Mouse (Mus musculus) spleen, adult 2 months (tissue): ENCODE results near the gene Pls3. TPM values are rescaled to one million over a fixed set of nuclear protein-coding genes. Genes with fewer than 3 reads are reported as not detected.
"Not testable (repeated sequence)": the region's sequence is repeated elsewhere in the genome, so short reads cannot be mapped to it uniquely, and the experiment has no call there.

Source experiments
- DNase-seq, 2 experiments: peaks; one replicate each; pipeline versions ENCODE4 v3.0.0 to v3.0.0-alpha.2; 2012 to 2021; ENCODE audit warnings: low spot score in 2 of 2, low read depth in 1 of 2
- H3K27ac ChIP-seq: fragments of 200-500 bp; 2 replicates; pipeline ENCODE4 v1.5.1; 2012; ENCODE audit warnings: low read length, inconsistent platforms; ENCODE audit not compliant: insufficient read depth
- H3K27me3 ChIP-seq: fragments of 200-500 bp; 2 replicates; pipeline ENCODE4 v1.6.1; 2012; ENCODE audit warnings: mild to moderate bottlenecking, moderate library complexity, low read length, inconsistent platforms; ENCODE audit not compliant: control insufficient read depth, insufficient read depth
- H3K36me3 ChIP-seq: fragments of 200-500 bp; 2 replicates; pipeline ENCODE4 v1.6.1; 2012; ENCODE audit warnings: mild to moderate bottlenecking, low read length, inconsistent platforms; ENCODE audit not compliant: control insufficient read depth, insufficient read depth
- H3K4me1 ChIP-seq: fragments of 200-500 bp; 2 replicates; pipeline ENCODE4 v1.6.1; 2011; ENCODE audit warnings: inconsistent platforms; ENCODE audit not compliant: control insufficient read depth, insufficient read depth, insufficient read length
- H3K4me3 ChIP-seq: fragments of 200-500 bp; 2 replicates; pipeline ENCODE4 v1.5.1; 2011; ENCODE audit warnings: mild to moderate bottlenecking, inconsistent platforms; ENCODE audit not compliant: insufficient read depth, insufficient read length; ENCODE audit errors: extremely low read depth
- CTCF ChIP-seq: fragments of 200-500 bp; IDR thresholded peaks from 2 replicates; pipeline ENCODE4 v1.5.1; 2011; ENCODE audit warnings: mild to moderate bottlenecking, inconsistent platforms; ENCODE audit not compliant: insufficient read depth, insufficient read length, insufficient replicate concordance; ENCODE audit errors: extremely low read depth
- POLR2A ChIP-seq: fragments of 200-500 bp; IDR thresholded peaks from 2 replicates; pipeline ENCODE4 v1.6.1; 2011; ENCODE audit warnings: low read depth, low read length, inconsistent platforms
- WGBS: fragments of 180-500 bp; shearing (Covaris S2); methylation state at CpG from one replicate; pipeline ENCODE4 v1.1.7; 2018; 5-methylcytosine and 5-hydroxymethylcytosine counted together
- polyA plus RNA-seq: library from polyadenylated mRNA; depleted of rRNA; stranded (reverse); fragments of >200 nt; gene quantifications from 2 replicates; pipeline ENCODE4 v1.2.3, GENCODE M21; 2012

Pls3 gene
- polyA plus RNA-seq, 1 experiment, result 1.4 TPM

- H3K4me1 ChIP-seq, result no peaks in the 10 kb centered on the region
- no peaks in the 10 kb centered on the region for H3K27me3 ChIP-seq
- no peak for DNase-seq
- TF ChIP-seq POLR2A (no peak), CTCF (no peak)
- WGBS, result 71% methylated on average over 2 of the region's 2 CpGs
- H3K36me3 ChIP-seq, result no peaks in the 10 kb centered on the region
- H3K4me3 ChIP-seq, result no peak overlapping the region
- no peak overlapping the region for H3K27ac ChIP-seq
Measured at GRCm38 (mm10) chrX:75777461-75777860, 97.5 kb downstream of the Pls3 start.

- Histone ChIP-seq H3K27ac (peak overlapping the region; percentile 63; the same call in 1 of the 2 replicates), H3K36me3 (no peaks in the 10 kb centered on the region), H3K4me1 (peaks cover 2% of the 10 kb centered on the region; the same call in 1 of the 2 replicates), H3K4me3 (peak overlapping the region; percentile 78), H3K27me3 (no peaks in the 10 kb centered on the region)
- DNase-seq, result no peak
- no peak for TF ChIP-seq POLR2A
- TF ChIP-seq CTCF, result no peak
- 47% methylated on average over 7 of the region's 7 CpGs for WGBS
Measured at GRCm38 (mm10) chrX:75764794-75765328, 110.1 kb downstream of the Pls3 start.

- no peak for TF ChIP-seq POLR2A
- TF ChIP-seq CTCF, result no peak
- peak overlapping the region; percentile 63 for H3K27ac ChIP-seq
- 17% methylated on average over 19 of the region's 19 CpGs for WGBS
- H3K4me1 ChIP-seq, result peaks cover 2% of the 10 kb centered on the region; the same call in 1 of the 2 replicates
- peak overlapping the region; percentile 78 for H3K4me3 ChIP-seq
- no peaks in the 10 kb centered on the region for H3K36me3 ChIP-seq
- peak in 1 of 2 experiments; percentile 3 for DNase-seq
- H3K27me3 ChIP-seq, result no peaks in the 10 kb centered on the region
Measured at GRCm38 (mm10) chrX:75764135-75764793, 110.7 kb downstream of the Pls3 start.

GRCm38 (mm10) chrX:75759461-75759860 lies 115.5 kb downstream of the Pls3 start:
- not testable (repeated sequence) for H3K27me3 ChIP-seq, DNase-seq, H3K27ac ChIP-seq, H3K4me1 ChIP-seq, H3K36me3 ChIP-seq, H3K4me3 ChIP-seq
- 89% methylated on average over 2 of the region's 2 CpGs for WGBS

GRCm38 (mm10) chrX:75759036-75759435 lies 115.9 kb downstream of the Pls3 start:
- not testable (repeated sequence) for H3K4me1 ChIP-seq, H3K4me3 ChIP-seq, H3K27ac ChIP-seq, H3K27me3 ChIP-seq, DNase-seq, H3K36me3 ChIP-seq
- WGBS, result 47% methylated on average over 12 of the region's 12 CpGs

- not testable (repeated sequence) for H3K36me3 ChIP-seq, DNase-seq, H3K4me3 ChIP-seq, H3K27me3 ChIP-seq, H3K4me1 ChIP-seq, H3K27ac ChIP-seq
- WGBS, result 81% methylated on average over 14 of the region's 14 CpGs
Measured at GRCm38 (mm10) chrX:75757966-75758365, 117.0 kb downstream of the Pls3 start.

GRCm38 (mm10) chrX:75754531-75754930 lies 120.5 kb downstream of the Pls3 start:
- not testable (repeated sequence) for DNase-seq, H3K27me3 ChIP-seq, H3K4me3 ChIP-seq

GRCm38 (mm10) chrX:75750126-75750725 lies 124.8 kb downstream of the Pls3 start:
- H3K36me3 ChIP-seq, H3K4me3 ChIP-seq, DNase-seq, H3K27me3 ChIP-seq, H3K4me1 ChIP-seq, H3K27ac ChIP-seq: not testable (repeated sequence)
- WGBS, result 62% methylated on average over 8 of the region's 12 CpGs

More at GRCm38 (mm10) chrX:75754531-75754930, 120.5 kb downstream of the Pls3 start:
- not testable (repeated sequence) for H3K4me1 ChIP-seq, H3K36me3 ChIP-seq, H3K27ac ChIP-seq

- WGBS, result 66% methylated on average over 9 of the region's 10 CpGs
- H3K4me3 ChIP-seq, H3K27me3 ChIP-seq, H3K36me3 ChIP-seq, DNase-seq, H3K4me1 ChIP-seq, H3K27ac ChIP-seq: not testable (repeated sequence)
Measured at GRCm38 (mm10) chrX:75749312-75749711, 125.7 kb downstream of the Pls3 start.

GRCm38 (mm10) chrX:75744466-75744865 lies 130.5 kb downstream of the Pls3 start:
- 68% methylated on average over 13 of the region's 14 CpGs for WGBS

More at GRCm38 (mm10) chrX:75744466-75744865, 130.5 kb downstream of the Pls3 start:
- not testable (repeated sequence) for H3K27ac ChIP-seq, H3K36me3 ChIP-seq, DNase-seq, H3K4me3 ChIP-seq, H3K27me3 ChIP-seq, H3K4me1 ChIP-seq
